Mouse (Mus musculus): ENCODE data around the gene Aanat. TPM values are rescaled to one million over a fixed set of nuclear protein-coding genes. Genes with fewer than 3 reads are reported as not detected.

Aanat gene
- polyA plus RNA-seq, 1 experiment from 2014 or later: 0.36 TPM

- H3K4me3 ChIP-seq (ENCODE audit: low read depth, low read length): no peak overlapping the region
- no peaks in the 10 kb centered on the region for H3K4me1 ChIP-seq (ENCODE audit: control insufficient read depth, insufficient read depth, low read length)
- DNase-seq (ENCODE audit: low spot score): no peak
- H3K27ac ChIP-seq (ENCODE audit: low read depth, low read length): no peak overlapping the region
- 85% methylated on average over 7 of the region's 7 CpGs for WGBS
- H3K9me3 ChIP-seq (replicated peaks; ENCODE audit: control insufficient read depth, low read length): no peaks in the 10 kb centered on the region
- H3K4me2 ChIP-seq (ENCODE audit: low read length): no peak overlapping the region
- H3K27me3 ChIP-seq (replicated peaks; ENCODE audit: control insufficient read depth, insufficient read depth, low read length): peaks cover 13% of the 10 kb centered on the region; the same call in 1 of the 2 replicates
- no peak overlapping the region for H3K9ac ChIP-seq (ENCODE audit: low read length)
- no peaks in the 10 kb centered on the region for H3K36me3 ChIP-seq (ENCODE audit: control insufficient read depth, insufficient read depth, low read length)
- ATAC-seq: no peak
Measured at GRCm38 (mm10) chr11:116619156-116619555, 32.9 kb downstream of the Aanat start.

DNA sequence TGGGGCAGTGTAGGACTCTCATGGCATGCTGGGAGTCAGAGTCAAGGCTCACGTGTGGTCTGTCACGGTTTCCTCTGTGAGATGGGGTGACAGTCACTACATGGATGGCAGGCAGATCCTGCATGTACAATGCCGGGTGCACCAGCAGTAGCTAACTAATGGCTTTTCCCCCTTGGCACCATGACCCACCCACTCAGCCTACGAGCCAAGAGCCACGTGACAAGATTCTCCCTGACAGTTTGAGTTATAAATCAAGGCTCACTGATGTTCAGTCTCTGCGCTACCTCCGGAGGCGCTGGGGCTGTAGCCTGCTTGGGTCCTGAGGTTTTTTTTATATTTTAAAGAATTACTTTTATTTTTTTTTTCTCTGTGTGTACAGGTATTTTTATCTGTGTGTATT lies 33.3 kb downstream of the Aanat start:
- Histone ChIP-seq H3K9me3 (replicated peaks; ENCODE audit: control insufficient read depth, low read length) (no peaks in the 10 kb centered on the region), H3K36me3 (ENCODE audit: control insufficient read depth, insufficient read depth, low read length) (no peaks in the 10 kb centered on the region), H3K27ac (ENCODE audit: low read depth, low read length) (no peak overlapping the region), H3K9ac (ENCODE audit: low read length) (no peak overlapping the region), H3K4me1 (ENCODE audit: control insufficient read depth, insufficient read depth, low read length) (no peaks in the 10 kb centered on the region), H3K4me3 (ENCODE audit: low read depth, low read length) (no peak overlapping the region), H3K27me3 (replicated peaks; ENCODE audit: control insufficient read depth, insufficient read depth, low read length) (peaks cover 17% of the 10 kb centered on the region; the same call in 1 of the 2 replicates), H3K4me2 (ENCODE audit: low read length) (no peak overlapping the region)
- no peak for ATAC-seq
- no peak for DNase-seq (ENCODE audit: low spot score)
- 87% methylated on average over 8 of the region's 8 CpGs for WGBS

- H3K9ac ChIP-seq (ENCODE audit: low read length): no peak overlapping the region
- WGBS: 42% methylated on average over 9 of the region's 9 CpGs
Measured at GRCm38 (mm10) chr11:116620073-116620472, 33.8 kb downstream of the Aanat start.

GRCm38 (mm10) chr11:116620559-116621253 lies 34.5 kb downstream of the Aanat start:
- WGBS: 78% methylated on average over 10 of the region's 10 CpGs
- ATAC-seq: no peak
- no peak for DNase-seq (ENCODE audit: low spot score)
- H3K9me3 ChIP-seq (replicated peaks; ENCODE audit: control insufficient read depth, low read length): no peaks in the 10 kb centered on the region
- H3K4me1 ChIP-seq (ENCODE audit: control insufficient read depth, insufficient read depth, low read length): no peaks in the 10 kb centered on the region
- H3K27ac ChIP-seq (ENCODE audit: low read depth, low read length): no peak overlapping the region
- H3K27me3 ChIP-seq (replicated peaks; ENCODE audit: control insufficient read depth, insufficient read depth, low read length): peaks cover 20% of the 10 kb centered on the region; the same call in 1 of the 2 replicates
- no peak overlapping the region for H3K4me2 ChIP-seq (ENCODE audit: low read length)
- no peak overlapping the region for H3K4me3 ChIP-seq (ENCODE audit: low read depth, low read length)
- H3K9ac ChIP-seq (ENCODE audit: low read length): no peak overlapping the region
- no peaks in the 10 kb centered on the region for H3K36me3 ChIP-seq (ENCODE audit: control insufficient read depth, insufficient read depth, low read length)

More at GRCm38 (mm10) chr11:116620073-116620472, 33.8 kb downstream of the Aanat start:
- H3K4me1 ChIP-seq (ENCODE audit: control insufficient read depth, insufficient read depth, low read length): no peaks in the 10 kb centered on the region
- no peaks in the 10 kb centered on the region for H3K9me3 ChIP-seq (replicated peaks; ENCODE audit: control insufficient read depth, low read length)
- H3K4me2 ChIP-seq (ENCODE audit: low read length): no peak overlapping the region
- peaks cover 20% of the 10 kb centered on the region; the same call in 1 of the 2 replicates for H3K27me3 ChIP-seq (replicated peaks; ENCODE audit: control insufficient read depth, insufficient read depth, low read length)
- no peak overlapping the region for H3K27ac ChIP-seq (ENCODE audit: low read depth, low read length)
- no peaks in the 10 kb centered on the region for H3K36me3 ChIP-seq (ENCODE audit: control insufficient read depth, insufficient read depth, low read length)
- DNase-seq (ENCODE audit: low spot score) (no peak), ATAC-seq (no peak)
- no peak overlapping the region for H3K4me3 ChIP-seq (ENCODE audit: low read depth, low read length)

DNA sequence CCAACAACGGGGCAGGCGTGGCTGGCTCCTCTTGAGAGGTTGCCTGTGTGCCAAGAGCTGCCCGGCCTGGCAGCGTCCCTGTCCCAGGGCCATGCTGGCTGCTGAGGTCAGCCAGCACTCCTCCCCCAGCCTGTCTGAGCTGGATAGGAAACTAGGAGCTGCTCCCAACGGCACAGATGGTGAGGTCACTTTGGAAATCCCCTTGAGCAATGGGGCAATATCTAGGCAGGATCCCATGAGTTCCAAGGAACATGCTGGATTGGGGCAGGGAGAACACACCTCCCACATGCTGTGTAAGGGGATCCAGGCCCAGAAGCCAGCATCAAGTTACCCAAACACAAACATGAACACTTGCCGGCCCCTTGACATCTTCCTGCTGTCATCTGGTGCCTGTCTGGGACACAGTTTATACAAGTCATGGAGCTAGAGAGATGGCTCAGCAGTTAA lies 35.0 kb downstream of the Aanat start:
- WGBS: 60% methylated on average over 6 of the region's 6 CpGs
- H3K27me3 ChIP-seq (replicated peaks; ENCODE audit: control insufficient read depth, insufficient read depth, low read length): peaks cover 20% of the 10 kb centered on the region; the same call in 1 of the 2 replicates
- H3K4me2 ChIP-seq (ENCODE audit: low read length): no peak overlapping the region
- no peak overlapping the region for H3K27ac ChIP-seq (ENCODE audit: low read depth, low read length)
- H3K4me1 ChIP-seq (ENCODE audit: control insufficient read depth, insufficient read depth, low read length): no peaks in the 10 kb centered on the region
- no peak overlapping the region for H3K9ac ChIP-seq (ENCODE audit: low read length)
- peak; percentile 52 for DNase-seq (ENCODE audit: low spot score)
- no peak overlapping the region for H3K4me3 ChIP-seq (ENCODE audit: low read depth, low read length)
- no peak; the same call in 1 of the 2 replicates for ATAC-seq
- no peaks in the 10 kb centered on the region for H3K9me3 ChIP-seq (replicated peaks; ENCODE audit: control insufficient read depth, low read length)
- H3K36me3 ChIP-seq (ENCODE audit: control insufficient read depth, insufficient read depth, low read length): no peaks in the 10 kb centered on the region

DNA sequence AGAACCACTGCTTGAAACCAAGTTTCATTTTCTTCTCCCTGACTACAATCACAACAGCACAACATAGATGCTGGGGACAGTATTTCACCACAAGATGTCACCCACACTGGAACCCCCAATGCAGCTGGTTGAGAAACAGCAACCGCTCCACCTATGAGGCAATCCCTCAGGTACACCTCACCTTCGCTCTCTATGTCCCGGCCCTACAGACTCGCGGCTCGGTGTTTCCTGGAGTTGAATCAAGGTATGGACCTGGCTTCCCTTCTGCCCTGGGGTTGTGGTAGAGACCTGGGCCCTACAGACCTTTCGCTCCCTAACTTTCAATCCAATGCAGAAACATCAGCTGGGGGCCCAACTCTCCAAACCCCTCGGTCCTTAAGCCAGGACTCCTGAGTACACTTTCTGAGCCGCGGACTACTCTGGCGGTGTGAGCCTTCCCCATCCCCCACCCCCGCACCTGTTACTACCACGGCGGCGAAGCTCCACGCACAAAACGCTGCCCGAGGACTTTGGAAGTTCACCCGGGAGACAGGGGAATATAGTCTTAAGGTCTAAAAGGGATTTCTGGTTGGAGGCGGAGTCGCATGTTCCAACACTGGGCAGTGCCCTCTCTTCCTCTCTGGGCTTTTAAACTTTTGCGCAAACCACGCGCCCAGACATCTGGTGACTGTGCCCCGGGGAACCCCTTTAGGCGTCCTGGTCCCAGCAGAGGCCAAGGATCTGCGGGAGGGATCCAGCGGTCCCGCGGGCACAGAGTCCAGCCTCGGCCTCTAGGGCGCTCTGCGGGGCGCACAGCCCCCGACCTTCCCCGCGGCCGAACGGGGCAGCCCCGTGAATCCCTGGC lies 37.3 kb downstream of the Aanat start:
- H3K4me3 ChIP-seq (ENCODE audit: low read depth, low read length): peak overlapping the region; percentile 42
- DNase-seq (ENCODE audit: low spot score) (no peak), ATAC-seq (peak; percentile 35)
- no peak overlapping the region for H3K27ac ChIP-seq (ENCODE audit: low read depth, low read length)
- H3K4me2 ChIP-seq (ENCODE audit: low read length): peak overlapping the region; percentile 66
- peaks cover 20% of the 10 kb centered on the region; the same call in 1 of the 2 replicates for H3K27me3 ChIP-seq (replicated peaks; ENCODE audit: control insufficient read depth, insufficient read depth, low read length)
- no peaks in the 10 kb centered on the region for H3K4me1 ChIP-seq (ENCODE audit: control insufficient read depth, insufficient read depth, low read length)
- H3K36me3 ChIP-seq (ENCODE audit: control insufficient read depth, insufficient read depth, low read length): no peaks in the 10 kb centered on the region
- WGBS: 5% methylated on average over 40 of the region's 40 CpGs
- no peaks in the 10 kb centered on the region for H3K9me3 ChIP-seq (replicated peaks; ENCODE audit: control insufficient read depth, low read length)
- H3K9ac ChIP-seq (ENCODE audit: low read length): peak overlapping the region; percentile 54

GRCm38 (mm10) chr11:116624131-116624832 lies 38.0 kb downstream of the Aanat start:
- Histone ChIP-seq H3K4me2 (ENCODE audit: low read length) (peak overlapping the region; percentile 66), H3K27me3 (replicated peaks; ENCODE audit: control insufficient read depth, insufficient read depth, low read length) (peaks cover 20% of the 10 kb centered on the region; the same call in 1 of the 2 replicates), H3K9me3 (replicated peaks; ENCODE audit: control insufficient read depth, low read length) (no peaks in the 10 kb centered on the region), H3K9ac (ENCODE audit: low read length) (peak overlapping the region; percentile 54), H3K27ac (ENCODE audit: low read depth, low read length) (no peak overlapping the region), H3K4me1 (ENCODE audit: control insufficient read depth, insufficient read depth, low read length) (no peaks in the 10 kb centered on the region), H3K36me3 (ENCODE audit: control insufficient read depth, insufficient read depth, low read length) (no peaks in the 10 kb centered on the region), H3K4me3 (ENCODE audit: low read depth, low read length) (peak overlapping the region; percentile 42)
- 16% methylated on average over 34 of the region's 42 CpGs for WGBS
- DNase-seq (ENCODE audit: low spot score) (peak; percentile 41), ATAC-seq (peak; percentile 53)

DNA sequence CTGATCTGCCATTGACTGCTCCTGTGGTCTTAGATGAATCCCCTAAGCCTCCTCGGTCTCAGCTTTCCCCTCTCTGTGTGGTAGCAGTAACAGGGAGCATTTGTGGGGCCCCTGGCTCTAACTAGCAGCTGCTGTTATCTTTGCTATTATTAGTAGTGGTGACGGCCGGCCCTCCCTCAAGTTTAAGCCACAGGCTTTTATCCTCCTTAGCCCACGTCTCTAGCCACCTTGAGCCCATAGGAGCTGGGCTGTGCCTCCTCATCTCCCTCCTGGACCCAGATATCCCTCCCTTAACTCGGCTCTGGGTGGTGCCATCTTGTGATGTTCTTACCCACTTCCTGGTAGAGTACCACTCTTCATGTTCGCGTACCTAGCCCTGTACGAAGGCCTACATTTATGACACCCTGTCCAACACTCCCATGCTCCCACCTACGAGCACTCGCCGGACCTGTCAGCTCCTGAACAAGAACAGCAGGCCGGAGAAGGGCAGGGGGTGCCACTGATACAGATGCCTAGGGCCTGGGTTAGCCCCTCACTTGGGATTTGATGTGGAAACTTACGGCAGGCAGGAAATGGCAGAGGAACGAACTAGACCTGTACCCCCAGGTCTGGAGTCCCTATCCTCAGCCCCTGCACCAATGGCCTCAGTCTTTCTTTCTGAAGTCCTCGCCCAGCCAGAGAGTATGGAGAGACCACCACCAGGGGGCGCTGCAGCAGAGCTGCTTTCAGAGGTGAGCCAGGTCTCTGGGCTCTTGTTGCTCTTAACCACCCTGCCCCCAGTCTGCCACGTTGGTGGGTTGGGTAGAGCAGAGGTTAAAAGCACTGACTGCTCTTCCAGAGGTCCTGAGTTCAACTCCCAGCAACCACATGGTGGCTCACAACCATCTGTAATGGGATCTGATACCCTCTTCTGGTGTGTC lies 39.1 kb downstream of the Aanat start:
- peak; percentile 30 for DNase-seq (ENCODE audit: low spot score)
- no peak overlapping the region for H3K27ac ChIP-seq (ENCODE audit: low read depth, low read length)
- H3K4me1 ChIP-seq (ENCODE audit: control insufficient read depth, insufficient read depth, low read length): no peaks in the 10 kb centered on the region
- H3K4me3 ChIP-seq (ENCODE audit: low read depth, low read length): no peak overlapping the region
- ATAC-seq: no peak
- H3K9me3 ChIP-seq (replicated peaks; ENCODE audit: control insufficient read depth, low read length): no peaks in the 10 kb centered on the region
- no peak overlapping the region for H3K4me2 ChIP-seq (ENCODE audit: low read length)
- no peak overlapping the region for H3K9ac ChIP-seq (ENCODE audit: low read length)
- WGBS: 73% methylated on average over 17 of the region's 17 CpGs
- no peaks in the 10 kb centered on the region for H3K36me3 ChIP-seq (ENCODE audit: control insufficient read depth, insufficient read depth, low read length)
- H3K27me3 ChIP-seq (replicated peaks; ENCODE audit: control insufficient read depth, insufficient read depth, low read length): peaks cover 20% of the 10 kb centered on the region; the same call in 1 of the 2 replicates
